Mouse (Mus musculus): ENCODE results near the gene Fmn2. TPM values are rescaled to one million over a fixed set of nuclear protein-coding genes. Genes with fewer than 3 reads are reported as not detected.

Gene Fmn2
- total and polyA plus RNA-seq, 3 experiments, result not detected

GRCm38 (mm10) chr1:174637564-174638085, 136.0 kb downstream of the Fmn2 start:
- H3K27me3 ChIP-seq (ENCODE audit: insufficient read depth, low read length), result no peaks in the 10 kb centered on the region
- no peak overlapping the region for H3K4me3 ChIP-seq (ENCODE audit: low read depth, low read length)
- no peaks in the 10 kb centered on the region for H3K36me3 ChIP-seq (replicated peaks)
- peaks cover 2% of the 10 kb centered on the region; the same call in 1 of the 2 replicates for H3K9me3 ChIP-seq (replicated peaks)
- DNase-seq (ENCODE audit: low spot score), result no peak
- no peak for TF ChIP-seq TAL1 (conservative IDR thresholded peaks at IDR 0.05; ENCODE audit: low read depth, low read length)
- H3K4me1 ChIP-seq (ENCODE audit: insufficient read depth, low read depth, low read length), result no peaks in the 10 kb centered on the region
- ATAC-seq (ENCODE audit: extremely low read depth, insufficient number of reproducible peaks, low FRiP score, poor library complexity, severe bottlenecking), result no peak

- DNase-seq (ENCODE audit: low spot score) (no peak), ATAC-seq (ENCODE audit: extremely low read depth, insufficient number of reproducible peaks, low FRiP score, poor library complexity, severe bottlenecking) (no peak)
- Histone ChIP-seq H3K4me3 (ENCODE audit: low read depth, low read length) (no peak overlapping the region), H3K27me3 (ENCODE audit: insufficient read depth, low read length) (no peaks in the 10 kb centered on the region), H3K4me1 (ENCODE audit: insufficient read depth, low read depth, low read length) (no peaks in the 10 kb centered on the region), H3K36me3 (replicated peaks) (no peaks in the 10 kb centered on the region), H3K9me3 (replicated peaks) (peaks cover 2% of the 10 kb centered on the region; the same call in 1 of the 2 replicates)
- TF ChIP-seq TAL1 (conservative IDR thresholded peaks at IDR 0.05; ENCODE audit: low read depth, low read length), result no peak
- no peak for TF ChIP-seq POLR2AphosphoS5 (IDR thresholded peaks at IDR 0.05; ENCODE audit: insufficient replicate concordance, low read depth, low read length)
- TF ChIP-seq GATA2 (IDR thresholded peaks at IDR 0.05; ENCODE audit: borderline replicate concordance, low read depth, low read length), result no peak
- TF ChIP-seq CTCF (IDR thresholded peaks at IDR 0.05; ENCODE audit: low read depth, low read length), result no peak
- no peak for TF ChIP-seq GATA1 (IDR thresholded peaks at IDR 0.05; ENCODE audit: borderline replicate concordance, low read length)
These were observed 139.3 kb downstream of the Fmn2 start for GRCm38 (mm10) chr1:174640901-174641300.

GRCm38 (mm10) chr1:174643431-174644010, 141.9 kb downstream of the Fmn2 start:
- H3K4me1 ChIP-seq (ENCODE audit: insufficient read depth, low read depth, low read length), result no peaks in the 10 kb centered on the region
- no peak overlapping the region for H3K4me3 ChIP-seq (ENCODE audit: low read depth, low read length)
- no peak for DNase-seq (ENCODE audit: low spot score)
- ATAC-seq (ENCODE audit: extremely low read depth, insufficient number of reproducible peaks, low FRiP score, poor library complexity, severe bottlenecking), result no peak
- H3K27me3 ChIP-seq (ENCODE audit: insufficient read depth, low read length), result no peaks in the 10 kb centered on the region
- no peaks in the 10 kb centered on the region; the same call in 1 of the 2 replicates for H3K9me3 ChIP-seq (replicated peaks)
- no peaks in the 10 kb centered on the region for H3K36me3 ChIP-seq (replicated peaks)
- TF ChIP-seq POLR2AphosphoS5 (IDR thresholded peaks at IDR 0.05; ENCODE audit: insufficient replicate concordance, low read depth, low read length), result no peak
- TF ChIP-seq CTCF (IDR thresholded peaks at IDR 0.05; ENCODE audit: low read depth, low read length), result no peak
- TF ChIP-seq TAL1 (conservative IDR thresholded peaks at IDR 0.05; ENCODE audit: low read depth, low read length), result no peak
- TF ChIP-seq GATA1 (IDR thresholded peaks at IDR 0.05; ENCODE audit: borderline replicate concordance, low read length), result no peak
- no peak for TF ChIP-seq GATA2 (IDR thresholded peaks at IDR 0.05; ENCODE audit: borderline replicate concordance, low read depth, low read length)

GRCm38 (mm10) chr1:174649421-174649826, 147.8 kb downstream of the Fmn2 start:
- H3K27me3 ChIP-seq (ENCODE audit: insufficient read depth, low read length), result no peaks in the 10 kb centered on the region
- no peak for DNase-seq (ENCODE audit: low spot score)
- no peaks in the 10 kb centered on the region for H3K36me3 ChIP-seq (replicated peaks)
- TF ChIP-seq GATA2 (IDR thresholded peaks at IDR 0.05; ENCODE audit: borderline replicate concordance, low read depth, low read length) (no peak), TAL1 (conservative IDR thresholded peaks at IDR 0.05; ENCODE audit: low read depth, low read length) (no peak), GATA1 (IDR thresholded peaks at IDR 0.05; ENCODE audit: borderline replicate concordance, low read length) (no peak), POLR2AphosphoS5 (IDR thresholded peaks at IDR 0.05; ENCODE audit: insufficient replicate concordance, low read depth, low read length) (no peak), CTCF (IDR thresholded peaks at IDR 0.05; ENCODE audit: low read depth, low read length) (no peak)
- H3K4me1 ChIP-seq (ENCODE audit: insufficient read depth, low read depth, low read length), result no peaks in the 10 kb centered on the region
- no peak for ATAC-seq (ENCODE audit: extremely low read depth, insufficient number of reproducible peaks, low FRiP score, poor library complexity, severe bottlenecking)
- peaks cover 13% of the 10 kb centered on the region for H3K9me3 ChIP-seq (replicated peaks)
- no peak overlapping the region for H3K4me3 ChIP-seq (ENCODE audit: low read depth, low read length)

- Histone ChIP-seq H3K4me1 (ENCODE audit: insufficient read depth, low read depth, low read length) (no peaks in the 10 kb centered on the region), H3K36me3 (replicated peaks) (no peaks in the 10 kb centered on the region), H3K9me3 (replicated peaks) (peaks cover 20% of the 10 kb centered on the region), H3K4me3 (ENCODE audit: low read depth, low read length) (no peak overlapping the region), H3K27me3 (ENCODE audit: insufficient read depth, low read length) (no peaks in the 10 kb centered on the region)
- no peak for ATAC-seq (ENCODE audit: extremely low read depth, insufficient number of reproducible peaks, low FRiP score, poor library complexity, severe bottlenecking)
- no peak for DNase-seq (ENCODE audit: low spot score)
- TF ChIP-seq POLR2AphosphoS5 (IDR thresholded peaks at IDR 0.05; ENCODE audit: insufficient replicate concordance, low read depth, low read length) (no peak), GATA1 (IDR thresholded peaks at IDR 0.05; ENCODE audit: borderline replicate concordance, low read length) (no peak), TAL1 (conservative IDR thresholded peaks at IDR 0.05; ENCODE audit: low read depth, low read length) (no peak), GATA2 (IDR thresholded peaks at IDR 0.05; ENCODE audit: borderline replicate concordance, low read depth, low read length) (no peak), CTCF (IDR thresholded peaks at IDR 0.05; ENCODE audit: low read depth, low read length) (no peak)
These were observed 152.9 kb downstream of the Fmn2 start for GRCm38 (mm10) chr1:174654565-174654964.

GRCm38 (mm10) chr1:174655354-174655753, 153.7 kb downstream of the Fmn2 start:
- no peak for ATAC-seq (ENCODE audit: extremely low read depth, insufficient number of reproducible peaks, low FRiP score, poor library complexity, severe bottlenecking)

More at GRCm38 (mm10) chr1:174655354-174655753, 153.7 kb downstream of the Fmn2 start:
- H3K4me1 ChIP-seq (ENCODE audit: insufficient read depth, low read depth, low read length), result no peaks in the 10 kb centered on the region
- DNase-seq (ENCODE audit: low spot score), result no peak
- TF ChIP-seq GATA1 (IDR thresholded peaks at IDR 0.05; ENCODE audit: borderline replicate concordance, low read length), result no peak
- no peaks in the 10 kb centered on the region for H3K36me3 ChIP-seq (replicated peaks)
- no peaks in the 10 kb centered on the region for H3K27me3 ChIP-seq (ENCODE audit: insufficient read depth, low read length)
- no peak overlapping the region for H3K4me3 ChIP-seq (ENCODE audit: low read depth, low read length)
- H3K9me3 ChIP-seq (replicated peaks), result peaks cover 17% of the 10 kb centered on the region
